ENCODE assay signal across 13 mouse cellular contexts in genomic region chr7:78803841-78804240, GRCm38 (mm10). TPM values are rescaled to one million over a fixed set of nuclear protein-coding genes. Genes with fewer than 3 reads are reported as not detected.
A peak's percentile ranks its signal among the peaks of the same experiment; 100 is the strongest.
DNase-seq lines count a peak whose midpoint lies in the region; ATAC-seq and TF ChIP-seq lines count a peak whose summit lies in the region.
"Had no signal": no experiment of that assay in that cellular context is flagged by ENCODE, and none has a peak within 500 bp of the region (broad histone marks: within the 10 kb centered on the region; RNA-seq: fewer than 3 reads in every experiment).

No protein-coding gene starts in this region.

- no peaks in the 10 kb centered on the region for H3K27me3 ChIP-seq in intestine, postnatal 0 days (replicated peaks; ENCODE audit: control insufficient read depth, insufficient read depth, low read length)
- H3K27me3 ChIP-seq in midbrain, embryonic 15.5 days (replicated peaks), result no peaks in the 10 kb centered on the region
- H3K27me3 ChIP-seq: embryonic facial prominence, embryonic 12.5 days had no signal

- no peak overlapping the region for H3K4me3 ChIP-seq in layer of hippocampus, adult 2 months
- no peak overlapping the region for H3K4me3 ChIP-seq in intestine, postnatal 0 days (ENCODE audit: low read depth, low read length)
- H3K4me3 ChIP-seq in midbrain, embryonic 15.5 days, result no peak overlapping the region
- H3K4me3 ChIP-seq: embryonic facial prominence, embryonic 12.5 days had no signal

- H3K4me1 ChIP-seq in intestine, postnatal 0 days (replicated peaks; ENCODE audit: control insufficient read depth, insufficient read depth, low read length), result no peaks in the 10 kb centered on the region
- H3K4me1 ChIP-seq in midbrain, embryonic 15.5 days, result no peaks in the 10 kb centered on the region
- H3K4me1 ChIP-seq: embryonic facial prominence, embryonic 12.5 days had no signal

- ATAC-seq in intestine, postnatal 0 days, result peak; percentile 88
- ATAC-seq in midbrain, embryonic 15.5 days (replicated peaks), result no peak

- H3K27ac ChIP-seq in layer of hippocampus, adult 2 months, result no peak overlapping the region
- H3K27ac ChIP-seq in intestine, postnatal 0 days (ENCODE audit: low read depth, low read length), result no peak overlapping the region
- no peak overlapping the region for H3K27ac ChIP-seq in midbrain, embryonic 15.5 days
- H3K27ac ChIP-seq: embryonic facial prominence, embryonic 12.5 days; macrophage had no signal

- H3K36me3 ChIP-seq in intestine, postnatal 0 days (ENCODE audit: control insufficient read depth, insufficient read depth), result no peaks in the 10 kb centered on the region
- no peaks in the 10 kb centered on the region for H3K36me3 ChIP-seq in midbrain, embryonic 15.5 days (replicated peaks)
- H3K36me3 ChIP-seq: embryonic facial prominence, embryonic 12.5 days; G1E had no signal

- H3K4me2 ChIP-seq in intestine, postnatal 0 days (replicated peaks; ENCODE audit: low read depth), result no peak overlapping the region
- no peak overlapping the region for H3K4me2 ChIP-seq in midbrain, embryonic 15.5 days
- H3K4me2 ChIP-seq: embryonic facial prominence, embryonic 12.5 days had no signal

- 55% methylated on average over 3 of the region's 3 CpGs for WGBS in intestine, postnatal 0 days
- 90% methylated on average over 3 of the region's 3 CpGs for WGBS in midbrain, embryonic 15.5 days

- peak; percentile 43 for TF ChIP-seq CTCF in layer of hippocampus, adult 2 months (conservative IDR thresholded peaks at IDR 0.05)
- TF ChIP-seq CTCF in intestine, postnatal 0 days (IDR thresholded peaks at IDR 0.05; ENCODE audit: low read depth), result peak; percentile 60

- H3K9me3 ChIP-seq in intestine, postnatal 0 days (ENCODE audit: control insufficient read depth), result no peaks in the 10 kb centered on the region
- H3K9me3 ChIP-seq in midbrain, embryonic 15.5 days, result no peaks in the 10 kb centered on the region
- H3K9me3 ChIP-seq: embryonic facial prominence, embryonic 12.5 days; G1E had no signal

- no peak for DNase-seq in layer of hippocampus, adult 2 months (ENCODE audit: low spot score in 2 of 2)
- no peak for DNase-seq in layer of hippocampus, adult 18-20 months (ENCODE audit: low spot score in 2 of 2)
- peak; percentile 47 for DNase-seq in ES-CJ7 (ENCODE audit: low read depth, low spot score)
- DNase-seq in naive thymus-derived CD4-positive, alpha-beta T cell, adult 2 months (ENCODE audit: low read depth), result peak; percentile 16
- DNase-seq in T-cell, adult 2 months (ENCODE audit: low spot score), result no peak
- no peak for DNase-seq in cerebellum, adult 11-12 months
- DNase-seq: heart, postnatal 36 days; layer of hippocampus, postnatal 36 days had no signal

- no peak overlapping the region for H3K9ac ChIP-seq in intestine, postnatal 0 days (ENCODE audit: low read depth, low read length)
- H3K9ac ChIP-seq in midbrain, embryonic 15.5 days, result no peak overlapping the region
- H3K9ac ChIP-seq: embryonic facial prominence, embryonic 12.5 days had no signal

RNA-seq across cellular contexts. Expression of gene Mrpl46, which starts 20.5 kb away (rescaled TPM):
- total RNA-seq in layer of hippocampus, adult 2 months (2021), result 10 to 100 TPM; 28.6 to 32.7 TPM
- total RNA-seq in layer of hippocampus, adult 18-20 months (2021), result 10 to 100 TPM; 29.2 to 29.7 TPM
- 64.7 and 68.9 TPM in 2 replicates for polyA plus RNA-seq in intestine, postnatal 0 days (2015; fragmentation: Nextera tagmentation; extraction: Ambion mirVana)
- polyA plus RNA-seq in midbrain, embryonic 15.5 days (2015; fragmentation: Nextera tagmentation; extraction: Ambion mirVana), result 49.8 and 56.3 TPM in 2 replicates

RNA-seq across cellular contexts. Expression of gene Mrps11, which starts 20.9 kb away (rescaled TPM):
- total RNA-seq in layer of hippocampus, adult 2 months (2021), result 10 to 100 TPM; 42.8 to 46.5 TPM
- 10 to 100 TPM; 39.9 to 40.9 TPM for total RNA-seq in layer of hippocampus, adult 18-20 months (2021)
- polyA plus RNA-seq in intestine, postnatal 0 days (2015; fragmentation: Nextera tagmentation; extraction: Ambion mirVana), result 38.6 and 40.6 TPM in 2 replicates
- 64.6 and 70.1 TPM in 2 replicates for polyA plus RNA-seq in midbrain, embryonic 15.5 days (2015; fragmentation: Nextera tagmentation; extraction: Ambion mirVana)

RNA-seq across cellular contexts. Expression of gene Det1, which starts 43.2 kb away (rescaled TPM):
- total RNA-seq in layer of hippocampus, adult 2 months (2021), result 1 to 10 TPM; 6.5 to 6.6 TPM
- total RNA-seq in layer of hippocampus, adult 18-20 months (2021), result 1 to 10 TPM; 6.3 to 7.6 TPM
- 10.1 and 11.2 TPM in 2 replicates for polyA plus RNA-seq in intestine, postnatal 0 days (2015; fragmentation: Nextera tagmentation; extraction: Ambion mirVana)
- 14.3 and 15.9 TPM in 2 replicates for polyA plus RNA-seq in midbrain, embryonic 15.5 days (2015; fragmentation: Nextera tagmentation; extraction: Ambion mirVana)

Comparison
In these comparisons a context has a peak if more than half of its experiments do, and no peak if none do; other contexts are left out.
1. DNase-seq: peak in ES-CJ7 (single experiment) and naive thymus-derived CD4-positive, alpha-beta T cell, adult 2 months (single experiment); none in layer of hippocampus, adult 2 months (0 of 2), layer of hippocampus, adult 18-20 months (0 of 2), T-cell, adult 2 months (single experiment) and cerebellum, adult 11-12 months (single experiment).